Mouse (Mus musculus): ENCODE measurements around the gene Phtf2. TPM values are rescaled to one million over a fixed set of nuclear protein-coding genes. Genes with fewer than 3 reads are reported as not detected.

Phtf2 gene
- polyA plus RNA-seq, 1 experiment = 10.2 TPM

DNA sequence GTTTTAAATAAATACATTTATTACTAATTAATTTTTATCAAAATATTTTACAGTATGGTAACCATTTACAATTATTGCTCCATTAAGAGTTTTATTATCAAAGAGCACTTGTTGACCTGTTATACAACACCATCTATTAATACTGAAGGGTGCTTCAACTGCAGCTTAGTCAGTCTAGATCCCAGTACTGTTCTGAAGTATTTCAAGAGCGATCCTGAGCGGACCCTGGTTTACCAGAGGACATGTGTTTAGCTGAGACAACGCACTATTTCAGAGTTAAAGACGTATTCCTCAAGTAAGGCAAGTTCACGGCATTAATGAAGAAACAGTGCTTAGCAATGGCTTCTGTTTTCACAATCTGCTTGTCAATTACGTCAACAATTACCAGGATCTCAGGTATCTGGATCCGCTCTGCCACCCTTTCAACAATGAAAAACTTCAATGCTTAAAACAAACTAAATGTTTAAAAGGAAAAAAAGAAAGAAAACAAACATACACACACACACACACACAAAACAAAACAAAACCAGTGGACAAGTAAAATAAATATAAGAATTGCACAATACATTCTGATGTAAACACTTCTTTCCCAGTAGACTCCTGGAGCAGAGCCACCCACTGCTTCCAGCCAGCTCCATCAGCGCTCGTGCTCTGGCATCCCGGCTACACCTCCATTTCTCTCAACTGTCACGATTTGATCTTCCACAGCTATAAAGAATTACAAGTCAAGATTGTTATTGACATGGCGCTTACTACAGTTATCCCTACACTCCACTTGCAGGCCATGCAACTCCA lies 121.4 kb downstream of the Phtf2 start:
- H3K27me3 ChIP-seq (ENCODE audit: control insufficient read depth, insufficient read depth, low read length) = no peaks in the 10 kb centered on the region
- WGBS = 88% methylated on average over 12 of the region's 12 CpGs
- H3K27ac ChIP-seq (ENCODE audit: insufficient read depth, low read length) = no peak overlapping the region
- DNase-seq = no peak
- no peak for TF ChIP-seq CTCF (IDR thresholded peaks at IDR 0.05; ENCODE audit: borderline replicate concordance, insufficient read depth, low read depth, low read length)
- TF ChIP-seq POLR2A (IDR thresholded peaks at IDR 0.05; ENCODE audit: borderline replicate concordance, insufficient read depth, low read length) = no peak
- H3K4me3 ChIP-seq (replicated peaks; ENCODE audit: insufficient read depth, low read depth, low read length) = no peak overlapping the region
- H3K4me1 ChIP-seq (ENCODE audit: control insufficient read depth, insufficient read depth, low read length) = peaks cover under 1% of the 10 kb centered on the region; the same call in 1 of the 2 replicates

DNA sequence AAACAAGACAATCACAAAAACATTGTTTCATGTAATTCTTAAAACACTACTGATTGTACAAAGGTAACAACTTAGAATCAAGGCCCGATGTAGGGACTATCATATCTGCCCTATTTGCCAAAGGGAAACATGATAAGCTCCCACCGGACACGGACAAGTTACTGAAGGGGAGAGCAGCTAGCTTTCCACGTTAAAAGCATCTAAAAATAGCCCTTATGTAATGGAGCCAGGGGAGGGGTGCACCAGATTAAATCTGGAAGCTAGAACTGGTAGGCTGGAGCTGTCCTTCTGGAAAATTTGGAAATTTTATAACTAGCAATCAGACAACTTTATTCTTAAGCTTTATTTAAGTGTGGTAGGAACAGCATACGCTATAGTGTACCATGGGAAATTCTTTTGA lies 122.2 kb downstream of the Phtf2 start:
- Histone ChIP-seq H3K4me3 (replicated peaks; ENCODE audit: insufficient read depth, low read depth, low read length) (no peak overlapping the region), H3K4me1 (ENCODE audit: control insufficient read depth, insufficient read depth, low read length) (no peaks in the 10 kb centered on the region), H3K27ac (ENCODE audit: insufficient read depth, low read length) (no peak overlapping the region), H3K27me3 (ENCODE audit: control insufficient read depth, insufficient read depth, low read length) (no peaks in the 10 kb centered on the region)
- no peak for DNase-seq
- TF ChIP-seq CTCF (IDR thresholded peaks at IDR 0.05; ENCODE audit: borderline replicate concordance, insufficient read depth, low read depth, low read length) = no peak
- no peak for TF ChIP-seq POLR2A (IDR thresholded peaks at IDR 0.05; ENCODE audit: borderline replicate concordance, insufficient read depth, low read length)
- WGBS = 65% methylated on average over 5 of the region's 5 CpGs

DNA sequence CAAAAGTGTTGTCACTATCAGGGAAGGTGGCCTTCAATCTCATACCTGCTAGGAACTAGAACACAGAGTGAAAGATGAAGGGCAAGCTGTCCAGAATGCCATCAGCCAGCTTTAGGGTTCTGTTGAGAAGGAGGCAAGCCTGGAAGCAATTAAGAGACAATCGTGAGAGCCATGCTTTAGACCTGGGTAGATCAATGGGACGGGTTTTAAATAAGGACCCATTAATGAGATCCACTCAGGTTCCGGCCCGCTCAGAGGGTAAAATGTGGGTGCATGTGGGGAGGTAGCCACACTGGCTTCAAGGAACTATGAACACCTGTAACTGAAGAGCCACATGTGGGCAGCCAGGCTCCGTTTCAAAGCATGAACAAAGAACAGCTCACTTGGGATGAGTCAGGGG lies 128.0 kb downstream of the Phtf2 start:
- WGBS = 89% methylated on average over 5 of the region's 5 CpGs
- no peaks in the 10 kb centered on the region for H3K27me3 ChIP-seq (ENCODE audit: control insufficient read depth, insufficient read depth, low read length)

GRCm38 (mm10) chr5:20753096-20753495 lies 128.8 kb downstream of the Phtf2 start:
- Histone ChIP-seq H3K27me3 (ENCODE audit: control insufficient read depth, insufficient read depth, low read length) (no peaks in the 10 kb centered on the region), H3K27ac (ENCODE audit: insufficient read depth, low read length) (no peak overlapping the region), H3K4me1 (ENCODE audit: control insufficient read depth, insufficient read depth, low read length) (no peaks in the 10 kb centered on the region), H3K4me3 (replicated peaks; ENCODE audit: insufficient read depth, low read depth, low read length) (no peak overlapping the region)
- WGBS = 41% methylated on average over 2 of the region's 2 CpGs
- TF ChIP-seq POLR2A (IDR thresholded peaks at IDR 0.05; ENCODE audit: borderline replicate concordance, insufficient read depth, low read length) (no peak), CTCF (IDR thresholded peaks at IDR 0.05; ENCODE audit: borderline replicate concordance, insufficient read depth, low read depth, low read length) (no peak)
- DNase-seq = no peak

More for the DNA sequence above, 128.0 kb downstream of the Phtf2 start:
- no peak for TF ChIP-seq POLR2A (IDR thresholded peaks at IDR 0.05; ENCODE audit: borderline replicate concordance, insufficient read depth, low read length)
- no peak for TF ChIP-seq CTCF (IDR thresholded peaks at IDR 0.05; ENCODE audit: borderline replicate concordance, insufficient read depth, low read depth, low read length)
- Histone ChIP-seq H3K27ac (ENCODE audit: insufficient read depth, low read length) (no peak overlapping the region), H3K4me1 (ENCODE audit: control insufficient read depth, insufficient read depth, low read length) (no peaks in the 10 kb centered on the region), H3K4me3 (replicated peaks; ENCODE audit: insufficient read depth, low read depth, low read length) (no peak overlapping the region)
- DNase-seq = no peak

DNA sequence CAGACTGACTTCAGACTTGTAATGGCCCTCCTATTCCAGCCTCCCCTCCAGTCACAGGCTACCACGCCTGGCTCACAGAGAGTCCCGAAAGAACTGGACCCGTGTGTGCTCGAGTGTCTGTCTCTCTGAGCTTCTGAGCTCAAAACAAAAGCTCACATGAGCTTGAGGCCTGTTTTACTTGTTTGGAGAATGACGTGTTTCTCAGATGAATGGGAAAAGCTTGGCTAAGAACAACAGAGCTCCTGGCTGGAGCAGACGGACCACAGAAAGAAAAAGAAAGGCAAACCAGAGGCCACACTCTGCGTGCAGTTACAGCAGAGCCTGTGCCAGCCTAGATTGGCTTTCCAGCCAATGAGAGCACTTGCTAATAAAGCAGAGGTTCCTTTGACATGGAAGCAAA lies 130.2 kb downstream of the Phtf2 start:
- Histone ChIP-seq H3K27ac (ENCODE audit: insufficient read depth, low read length) (no peak overlapping the region), H3K4me3 (replicated peaks; ENCODE audit: insufficient read depth, low read depth, low read length) (no peak overlapping the region), H3K4me1 (ENCODE audit: control insufficient read depth, insufficient read depth, low read length) (no peaks in the 10 kb centered on the region), H3K27me3 (ENCODE audit: control insufficient read depth, insufficient read depth, low read length) (no peaks in the 10 kb centered on the region)
- TF ChIP-seq POLR2A (IDR thresholded peaks at IDR 0.05; ENCODE audit: borderline replicate concordance, insufficient read depth, low read length) = no peak
- no peak for TF ChIP-seq CTCF (IDR thresholded peaks at IDR 0.05; ENCODE audit: borderline replicate concordance, insufficient read depth, low read depth, low read length)
- no peak for DNase-seq
- 42% methylated on average over 7 of the region's 7 CpGs for WGBS

DNA sequence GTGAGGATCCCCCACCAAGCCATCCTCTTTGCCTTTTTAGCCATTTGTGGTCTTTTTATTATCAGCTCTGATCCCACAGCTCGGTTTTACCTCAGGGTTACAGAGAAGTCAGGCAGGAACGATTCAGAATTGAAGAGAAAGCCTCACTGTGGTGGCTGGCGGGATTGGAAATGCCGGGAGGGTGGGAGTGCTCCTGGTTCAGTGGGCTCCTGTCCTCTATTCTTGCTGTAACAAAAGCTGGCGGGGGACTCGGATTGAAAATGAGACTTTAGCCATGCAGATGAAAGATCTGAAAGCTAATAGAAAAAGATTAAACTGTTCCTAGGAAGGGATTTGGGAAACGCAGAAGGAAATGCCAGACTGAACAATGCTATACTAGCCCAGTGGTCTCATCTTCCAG lies 130.9 kb downstream of the Phtf2 start:
- Histone ChIP-seq H3K27ac (ENCODE audit: insufficient read depth, low read length) (no peak overlapping the region), H3K27me3 (ENCODE audit: control insufficient read depth, insufficient read depth, low read length) (no peaks in the 10 kb centered on the region), H3K4me3 (replicated peaks; ENCODE audit: insufficient read depth, low read depth, low read length) (no peak overlapping the region), H3K4me1 (ENCODE audit: control insufficient read depth, insufficient read depth, low read length) (no peaks in the 10 kb centered on the region)
- TF ChIP-seq POLR2A (IDR thresholded peaks at IDR 0.05; ENCODE audit: borderline replicate concordance, insufficient read depth, low read length) (no peak), CTCF (IDR thresholded peaks at IDR 0.05; ENCODE audit: borderline replicate concordance, insufficient read depth, low read depth, low read length) (no peak)
- WGBS = 69% methylated on average over 7 of the region's 7 CpGs
- DNase-seq = no peak

- no peak overlapping the region for H3K27ac ChIP-seq (ENCODE audit: insufficient read depth, low read length)
- no peak for TF ChIP-seq POLR2A (IDR thresholded peaks at IDR 0.05; ENCODE audit: borderline replicate concordance, insufficient read depth, low read length)
- no peak for TF ChIP-seq CTCF (IDR thresholded peaks at IDR 0.05; ENCODE audit: borderline replicate concordance, insufficient read depth, low read depth, low read length)
- H3K4me3 ChIP-seq (replicated peaks; ENCODE audit: insufficient read depth, low read depth, low read length) = no peak overlapping the region
- no peaks in the 10 kb centered on the region for H3K27me3 ChIP-seq (ENCODE audit: control insufficient read depth, insufficient read depth, low read length)
- DNase-seq = no peak
- 78% methylated on average over 3 of the region's 3 CpGs for WGBS
- H3K4me1 ChIP-seq (ENCODE audit: control insufficient read depth, insufficient read depth, low read length) = no peaks in the 10 kb centered on the region
Observed at GRCm38 (mm10) chr5:20749535-20749934, 132.4 kb downstream of the Phtf2 start.

DNA sequence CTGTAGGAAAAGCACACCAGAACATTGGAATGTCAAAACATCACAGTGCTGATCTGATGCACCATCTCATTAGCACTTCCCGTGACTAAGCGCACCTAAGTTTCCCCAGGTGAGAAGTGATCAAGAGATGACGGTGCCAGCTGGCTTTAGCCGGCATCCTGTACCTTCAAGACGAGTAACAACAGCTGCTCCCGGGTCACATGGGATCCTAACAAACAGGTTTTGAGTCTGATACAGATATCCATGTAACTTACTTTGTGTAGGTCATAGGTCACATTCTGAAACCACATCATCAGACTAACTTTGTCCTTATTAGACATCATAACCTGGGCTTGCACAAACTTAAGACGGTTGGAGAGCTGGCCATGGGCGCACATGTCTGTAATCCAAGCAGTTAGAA lies 133.1 kb downstream of the Phtf2 start:
- no peak overlapping the region for H3K27ac ChIP-seq (ENCODE audit: insufficient read depth, low read length)
- H3K27me3 ChIP-seq (ENCODE audit: control insufficient read depth, insufficient read depth, low read length) = no peaks in the 10 kb centered on the region
- 90% methylated on average over 8 of the region's 8 CpGs for WGBS
- H3K4me1 ChIP-seq (ENCODE audit: control insufficient read depth, insufficient read depth, low read length) = no peaks in the 10 kb centered on the region
- TF ChIP-seq POLR2A (IDR thresholded peaks at IDR 0.05; ENCODE audit: borderline replicate concordance, insufficient read depth, low read length) (no peak), CTCF (IDR thresholded peaks at IDR 0.05; ENCODE audit: borderline replicate concordance, insufficient read depth, low read depth, low read length) (no peak)
- H3K4me3 ChIP-seq (replicated peaks; ENCODE audit: insufficient read depth, low read depth, low read length) = no peak overlapping the region
- no peak for DNase-seq

Data from cerebellum, adult 2 months (tissue).